Mouse (Mus musculus) lung, embryonic 14.5 days (tissue): ENCODE results near the gene Fgfr2. TPM values are rescaled to one million over a fixed set of nuclear protein-coding genes. Genes with fewer than 3 reads are reported as not detected.
A peak's percentile ranks its signal among the peaks of the same experiment; 100 is the strongest.

Experiments used
- ATAC-seq: fragments of 200-750 bp; cut with Nextera tagmentation; 2 replicates; pipeline ENCODE4 v1.8.0; 2017; ENCODE audit warnings: mild to moderate bottlenecking, moderate TSS enrichment, moderate library complexity; ENCODE audit not compliant: insufficient read depth
- DNase-seq: peaks from one replicate; pipeline ENCODE4 v3.0.0-alpha.2; 2015
- H3K27ac ChIP-seq: fragments of 300-500 bp; sonication (generic); 2 replicates; pipeline ENCODE4 v1.5.1; 2014; ENCODE audit warnings: low read depth, mild to moderate bottlenecking, moderate library complexity
- H3K27me3 ChIP-seq: fragments of 300-500 bp; sonication (generic); 2 replicates; pipeline ENCODE4 v1.6.1; 2014; ENCODE audit warnings: low read length, control low read depth; ENCODE audit not compliant: insufficient read depth
- H3K36me3 ChIP-seq: fragments of 300-500 bp; sonication (generic); 2 replicates; pipeline ENCODE4 v1.6.1; 2014; ENCODE audit warnings: control low read depth; ENCODE audit not compliant: insufficient read depth
- H3K4me1 ChIP-seq: fragments of 300-500 bp; sonication (generic); 2 replicates; pipeline ENCODE4 v1.6.1; 2014; ENCODE audit warnings: antibody characterized with exemption, control low read depth; ENCODE audit not compliant: insufficient read depth
- H3K4me2 ChIP-seq: fragments of 300-500 bp; sonication (generic); 2 replicates; pipeline ENCODE4 v1.6.1; 2014; ENCODE audit warnings: mild to moderate bottlenecking
- H3K4me3 ChIP-seq: fragments of 300-500 bp; sonication (generic); 2 replicates; pipeline ENCODE4 v1.5.1; 2014; ENCODE audit warnings: low read depth, low read length
- H3K9ac ChIP-seq: fragments of 300-500 bp; sonication (generic); 2 replicates; pipeline ENCODE4 v1.6.1; 2014
- H3K9me3 ChIP-seq: fragments of 300-500 bp; sonication (generic); 2 replicates; pipeline ENCODE4 v1.6.1; 2016; ENCODE audit warnings: low read depth, low read length, control low read depth
- CTCF ChIP-seq: IDR thresholded peaks from 2 replicates; pipeline ENCODE4 v1.5.1; 2016; ENCODE audit warnings: antibody characterized with exemption, low read depth
- WGBS: fragments of 180-500 bp; shearing (Covaris S2); extraction: QIAGEN DNeasy Blood & Tissue Kit; methylation state at CpG from one replicate; pipeline ENCODE4 v1.1.7; 2014; 5-methylcytosine and 5-hydroxymethylcytosine counted together
- polyA plus RNA-seq: library from polyadenylated mRNA; unstranded; fragments of >200 nt; fragmentation: Nextera tagmentation; extraction: Ambion mirVana; gene quantifications from 2 replicates; pipeline ENCODE4 v1.2.1, GENCODE M21; 2014

Gene Fgfr2
- polyA plus RNA-seq, 1 experiment from 2014 or later = 179 TPM

GRCm38 (mm10) chr7:131906499-131907190, 1216.5 kb downstream of the Fgfr2 start:
- no peaks in the 10 kb centered on the region for H3K27me3 ChIP-seq
- ATAC-seq (no peak), DNase-seq (no peak)
- WGBS = 78% methylated on average over 10 of the region's 10 CpGs
- no peak for TF ChIP-seq CTCF
- no peak overlapping the region for H3K4me3 ChIP-seq
- H3K9me3 ChIP-seq = no peaks in the 10 kb centered on the region
- no peaks in the 10 kb centered on the region for H3K36me3 ChIP-seq
- no peaks in the 10 kb centered on the region for H3K4me1 ChIP-seq
- H3K9ac ChIP-seq = no peak overlapping the region
- H3K4me2 ChIP-seq = no peak overlapping the region
- H3K27ac ChIP-seq = no peak overlapping the region

GRCm38 (mm10) chr7:131899356-131899755, 1223.8 kb downstream of the Fgfr2 start:
- Histone ChIP-seq H3K4me1 (no peaks in the 10 kb centered on the region), H3K4me2 (no peak overlapping the region), H3K27me3 (no peaks in the 10 kb centered on the region), H3K9me3 (no peaks in the 10 kb centered on the region), H3K27ac (no peak overlapping the region), H3K36me3 (no peaks in the 10 kb centered on the region), H3K4me3 (no peak overlapping the region), H3K9ac (no peak overlapping the region)
- ATAC-seq (no peak), DNase-seq (peak; percentile 90)
- peak; percentile 72 for TF ChIP-seq CTCF
- WGBS = 2% methylated on average over 2 of the region's 2 CpGs

GRCm38 (mm10) chr7:131897282-131897681, 1225.9 kb downstream of the Fgfr2 start:
- no peaks in the 10 kb centered on the region for H3K36me3 ChIP-seq
- no peak overlapping the region for H3K27ac ChIP-seq
- H3K9me3 ChIP-seq = no peaks in the 10 kb centered on the region
- no peak overlapping the region for H3K4me3 ChIP-seq
- no peak overlapping the region for H3K9ac ChIP-seq
- no peaks in the 10 kb centered on the region for H3K4me1 ChIP-seq
- DNase-seq = peak; percentile 49
- ATAC-seq = no peak
- WGBS = 17% methylated on average over 4 of the region's 4 CpGs
- TF ChIP-seq CTCF = peak; percentile 38; the same call in 1 of the 2 replicates
- no peak overlapping the region for H3K4me2 ChIP-seq
- no peaks in the 10 kb centered on the region for H3K27me3 ChIP-seq

GRCm38 (mm10) chr7:131882824-131883223, 1240.3 kb downstream of the Fgfr2 start:
- Histone ChIP-seq H3K9me3 (no peaks in the 10 kb centered on the region), H3K4me3 (no peak overlapping the region), H3K27me3 (no peaks in the 10 kb centered on the region), H3K9ac (no peak overlapping the region), H3K4me2 (no peak overlapping the region; the same call in 1 of the 2 replicates), H3K4me1 (no peaks in the 10 kb centered on the region), H3K36me3 (no peaks in the 10 kb centered on the region), H3K27ac (no peak overlapping the region)
- no peak for TF ChIP-seq CTCF
- DNase-seq (no peak), ATAC-seq (no peak)
- 53% methylated on average over 6 of the region's 6 CpGs for WGBS

GRCm38 (mm10) chr7:131881876-131882615, 1241.1 kb downstream of the Fgfr2 start:
- Histone ChIP-seq H3K27me3 (no peaks in the 10 kb centered on the region), H3K9ac (no peak overlapping the region), H3K9me3 (no peaks in the 10 kb centered on the region), H3K4me3 (no peak overlapping the region), H3K27ac (no peak overlapping the region), H3K4me2 (no peak overlapping the region), H3K4me1 (no peaks in the 10 kb centered on the region), H3K36me3 (no peaks in the 10 kb centered on the region)
- WGBS = 54% methylated on average over 5 of the region's 5 CpGs
- DNase-seq (peak; percentile 86), ATAC-seq (0 out of 2 replicates have a peak, but pooled peaks have one; percentile 52)
- peak; percentile 98 for TF ChIP-seq CTCF

- no peak overlapping the region for H3K4me2 ChIP-seq
- H3K27me3 ChIP-seq = no peaks in the 10 kb centered on the region
- 56% methylated on average over 5 of the region's 5 CpGs for WGBS
- ATAC-seq (peak; percentile 88), DNase-seq (peak; percentile 73)
- peak overlapping the region; percentile 67; the same call in 1 of the 2 replicates for H3K27ac ChIP-seq
- H3K9me3 ChIP-seq = no peaks in the 10 kb centered on the region
- no peaks in the 10 kb centered on the region for H3K36me3 ChIP-seq
- H3K9ac ChIP-seq = no peak overlapping the region
- no peaks in the 10 kb centered on the region for H3K4me1 ChIP-seq
- no peak for TF ChIP-seq CTCF
- no peak overlapping the region for H3K4me3 ChIP-seq
Measured at GRCm38 (mm10) chr7:131880150-131880549, 1243.0 kb downstream of the Fgfr2 start.

- ATAC-seq (no peak), DNase-seq (no peak)
- Histone ChIP-seq H3K27me3 (no peaks in the 10 kb centered on the region), H3K36me3 (no peaks in the 10 kb centered on the region), H3K9ac (no peak overlapping the region), H3K4me3 (no peak overlapping the region), H3K27ac (0 out of 2 replicates have a peak overlapping the region, but pooled peaks have one; percentile 9), H3K9me3 (no peaks in the 10 kb centered on the region), H3K4me2 (no peak overlapping the region), H3K4me1 (no peaks in the 10 kb centered on the region)
- 39% methylated on average over 8 of the region's 8 CpGs for WGBS
- TF ChIP-seq CTCF = no peak
Measured at GRCm38 (mm10) chr7:131878846-131879245, 1244.3 kb downstream of the Fgfr2 start.
